Mouse (Mus musculus) MEL (cell line): Measurements from ENCODE around the gene Adamtsl1.

Experiments
- POLR2A ChIP-seq, 2 experiments: IDR thresholded peaks; 2 replicates each; pipeline ENCODE4 v1.6.1; 2011 to 2012; ENCODE audit warnings: low read length in 2 of 2, mild to moderate bottlenecking in 2 of 2, control low read depth in 1 of 2, improper control_type of control experiment in 1 of 2, low read depth in 1 of 2, moderate library complexity in 1 of 2; ENCODE audit not compliant: control insufficient read depth in 1 of 2, insufficient read depth in 1 of 2, poor library complexity in 1 of 2
- POLR2AphosphoS2 ChIP-seq: IDR thresholded peaks from 2 replicates; pipeline ENCODE4 v1.6.1; 2011; ENCODE audit warnings: low read length, improper control_type of control experiment
- TCF12 ChIP-seq: IDR thresholded peaks from 2 replicates; pipeline ENCODE4 v1.6.1; 2014; ENCODE audit warnings: low read depth, mild to moderate bottlenecking, inconsistent platforms, low read length, improper control_type of control experiment, moderate library complexity

DNA sequence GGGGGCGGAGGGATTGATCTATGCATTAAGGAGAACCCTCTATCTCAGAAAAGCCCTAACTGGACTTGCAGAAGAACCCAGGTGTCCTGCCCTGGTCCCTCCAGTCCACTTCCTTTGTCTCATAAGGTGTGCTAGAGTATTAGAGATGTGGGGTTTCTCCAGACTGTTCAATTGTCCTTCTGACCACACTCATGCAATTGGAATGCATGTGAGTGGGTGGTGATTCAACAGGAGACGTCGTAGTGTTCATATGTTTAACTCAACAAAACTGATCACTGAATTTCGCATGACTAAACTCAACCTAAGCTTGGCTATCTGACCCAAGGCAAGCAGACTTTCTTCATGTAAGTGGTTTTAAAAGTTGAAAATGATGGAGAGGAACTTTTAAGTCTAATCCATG is 443.3 kb downstream of the Adamtsl1 start:
- TF ChIP-seq POLR2A (IDR thresholded peaks at IDR 0.05; ENCODE audit: control insufficient read depth in 1 of 2, insufficient read depth in 1 of 2, low read depth in 1 of 2, low read length in 2 of 2, poor library complexity in 1 of 2) = no peak
- TF ChIP-seq TCF12 = no peak
- TF ChIP-seq POLR2AphosphoS2 = no peak
